Mouse (Mus musculus): Measurements from ENCODE around the gene Tmed2.
"Not testable (repeated sequence)": the region's sequence is repeated elsewhere in the genome, so short reads cannot be mapped to it uniquely, and the experiment has no call there.

Gene Tmed2

DNA sequence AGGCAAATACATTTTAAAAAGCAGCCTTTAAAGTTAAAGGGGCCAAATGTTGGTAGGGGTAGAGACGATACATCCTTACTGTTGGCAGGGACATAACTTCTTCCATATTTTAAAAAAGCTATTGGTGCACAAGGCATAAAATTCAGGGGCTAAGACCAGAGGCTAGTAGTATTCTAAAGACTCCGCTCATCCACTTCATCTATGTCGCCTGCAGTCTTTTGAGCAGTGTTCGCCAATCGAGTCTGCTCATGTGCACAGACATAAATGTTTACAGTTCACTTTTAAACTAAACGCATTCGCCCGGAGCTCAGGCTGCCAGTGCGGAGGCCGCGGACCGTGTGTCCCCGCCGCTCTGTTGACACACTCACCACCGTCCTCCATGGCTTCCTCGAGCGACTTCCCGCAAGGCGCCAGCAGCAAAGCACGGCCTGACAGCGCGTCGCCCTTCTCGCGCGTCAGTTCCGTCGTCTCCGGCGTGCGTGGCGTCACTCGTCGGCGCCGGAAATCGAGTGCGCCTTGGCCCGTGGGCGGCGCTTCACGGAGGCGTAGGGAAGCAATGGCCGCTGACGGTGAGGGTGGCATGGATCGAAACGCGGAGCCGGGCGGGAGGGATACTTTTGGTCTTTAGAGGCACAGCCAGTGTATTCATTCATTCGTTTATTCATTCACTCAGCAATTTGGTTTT is 38.3 kb downstream of the Tmed2 start, which contains the start of the genes Eif2b1 and Gtf2h3:
Eif2b1 (minus strand) TSS at position 499 of the 685 bp plus-strand sequence.
Gtf2h3 (plus strand) TSS at position 508 of the 685 bp plus-strand sequence.
- DNase-seq (ENCODE audit: low spot score): peak; percentile 99

DNA sequence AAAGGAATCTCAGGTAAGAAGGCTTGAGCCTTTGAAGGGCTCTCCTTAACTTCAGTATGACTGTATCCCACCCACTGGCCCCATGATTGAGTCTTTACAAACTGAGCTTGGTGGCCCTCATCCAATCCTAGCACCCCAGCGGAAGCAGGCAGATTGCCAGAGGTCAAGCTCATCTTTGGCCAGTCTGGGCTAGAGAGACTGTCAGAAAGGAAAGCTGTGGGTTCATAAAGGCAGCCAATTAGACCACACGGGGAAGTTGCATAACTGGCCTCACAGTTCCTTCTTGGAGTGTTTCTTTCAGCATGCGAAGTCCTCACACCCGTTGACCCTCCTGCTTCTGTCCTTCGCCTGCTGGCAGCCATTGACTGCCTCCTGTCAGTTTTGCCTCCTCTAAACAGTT is 42.0 kb downstream of the Tmed2 start:
- DNase-seq (ENCODE audit: low spot score): no peak

GRCm38 (mm10) chr5:124592768-124593167 is 52.3 kb downstream of the Tmed2 start:
- no peak for DNase-seq (ENCODE audit: low spot score)

- peak; percentile 99 for DNase-seq (ENCODE audit: low spot score)
These were observed 58.0 kb downstream of the Tmed2 start for GRCm38 (mm10) chr5:124598224-124599174.

GRCm38 (mm10) chr5:124599726-124600125 is 59.2 kb downstream of the Tmed2 start:
- DNase-seq (ENCODE audit: low spot score): not testable (repeated sequence)
